Mouse (Mus musculus): ENCODE measurements around the gene Slc5a8. TPM values are rescaled to one million over a fixed set of nuclear protein-coding genes. Genes with fewer than 3 reads are reported as not detected.
A peak's percentile ranks its signal among the peaks of the same experiment; 100 is the strongest.

Gene Slc5a8
- polyA plus RNA-seq, 1 experiment from 2014 or later: 0.05 TPM

- no peak overlapping the region for H3K27ac ChIP-seq (ENCODE audit: low read depth, low read length)
- no peaks in the 10 kb centered on the region for H3K27me3 ChIP-seq (ENCODE audit: control insufficient read depth, insufficient read depth, low read length)
- H3K9me3 ChIP-seq (ENCODE audit: control insufficient read depth, low read length): no peaks in the 10 kb centered on the region
- WGBS: 80% methylated on average over 7 of the region's 7 CpGs
- no peak overlapping the region for H3K9ac ChIP-seq (ENCODE audit: low read length)
- H3K4me3 ChIP-seq (ENCODE audit: low read depth, low read length): no peak overlapping the region
- H3K36me3 ChIP-seq (ENCODE audit: control insufficient read depth, insufficient read depth, low read length): no peaks in the 10 kb centered on the region
- H3K4me1 ChIP-seq (ENCODE audit: control insufficient read depth, insufficient read depth, low read length): no peaks in the 10 kb centered on the region
- DNase-seq (ENCODE audit: low spot score, missing footprints) (no peak), ATAC-seq (ENCODE audit: low FRiP score) (no peak)
- no peak overlapping the region for H3K4me2 ChIP-seq
These were observed 8.4 kb upstream of the Slc5a8 start for GRCm38 (mm10) chr10:88877421-88877820.

- DNase-seq (ENCODE audit: low spot score, missing footprints) (no peak), ATAC-seq (ENCODE audit: low FRiP score) (no peak)
- no peak overlapping the region for H3K9ac ChIP-seq (ENCODE audit: low read length)
- H3K4me1 ChIP-seq (ENCODE audit: control insufficient read depth, insufficient read depth, low read length): peaks cover 6% of the 10 kb centered on the region
- H3K4me3 ChIP-seq (ENCODE audit: low read depth, low read length): no peak overlapping the region
- no peak overlapping the region for H3K27ac ChIP-seq (ENCODE audit: low read depth, low read length)
- no peak overlapping the region for H3K4me2 ChIP-seq
- H3K9me3 ChIP-seq (ENCODE audit: control insufficient read depth, low read length): no peaks in the 10 kb centered on the region
- H3K36me3 ChIP-seq (ENCODE audit: control insufficient read depth, insufficient read depth, low read length): no peaks in the 10 kb centered on the region
- WGBS: 82% methylated on average over 2 of the region's 2 CpGs
- peaks cover 19% of the 10 kb centered on the region for H3K27me3 ChIP-seq (ENCODE audit: control insufficient read depth, insufficient read depth, low read length)
These were observed 2.1 kb upstream of the Slc5a8 start for GRCm38 (mm10) chr10:88883721-88884120.

GRCm38 (mm10) chr10:88884836-88885235, 956 bp upstream of the Slc5a8 start:
- Histone ChIP-seq H3K36me3 (ENCODE audit: control insufficient read depth, insufficient read depth, low read length) (no peaks in the 10 kb centered on the region), H3K4me3 (ENCODE audit: low read depth, low read length) (no peak overlapping the region), H3K9me3 (ENCODE audit: control insufficient read depth, low read length) (no peaks in the 10 kb centered on the region), H3K27ac (ENCODE audit: low read depth, low read length) (no peak overlapping the region), H3K27me3 (ENCODE audit: control insufficient read depth, insufficient read depth, low read length) (peaks cover 19% of the 10 kb centered on the region), H3K4me1 (ENCODE audit: control insufficient read depth, insufficient read depth, low read length) (peaks cover 6% of the 10 kb centered on the region), H3K9ac (ENCODE audit: low read length) (no peak overlapping the region), H3K4me2 (no peak overlapping the region)
- ATAC-seq (ENCODE audit: low FRiP score): no peak
- DNase-seq (ENCODE audit: low spot score, missing footprints): no peak
- 84% methylated on average over 6 of the region's 6 CpGs for WGBS

GRCm38 (mm10) chr10:88886114-88886513, 322 bp downstream of the Slc5a8 start:
- 1% methylated on average over 32 of the region's 32 CpGs for WGBS

GRCm38 (mm10) chr10:88888376-88888775, 2.6 kb downstream of the Slc5a8 start:
- Histone ChIP-seq H3K4me1 (ENCODE audit: control insufficient read depth, insufficient read depth, low read length) (peaks cover 6% of the 10 kb centered on the region), H3K27me3 (ENCODE audit: control insufficient read depth, insufficient read depth, low read length) (peaks cover 19% of the 10 kb centered on the region), H3K27ac (ENCODE audit: low read depth, low read length) (no peak overlapping the region), H3K9ac (ENCODE audit: low read length) (no peak overlapping the region), H3K36me3 (ENCODE audit: control insufficient read depth, insufficient read depth, low read length) (no peaks in the 10 kb centered on the region), H3K4me3 (ENCODE audit: low read depth, low read length) (no peak overlapping the region), H3K4me2 (no peak overlapping the region), H3K9me3 (ENCODE audit: control insufficient read depth, low read length) (no peaks in the 10 kb centered on the region)
- ATAC-seq (ENCODE audit: low FRiP score) (no peak), DNase-seq (ENCODE audit: low spot score, missing footprints) (no peak)
- WGBS: 72% methylated on average over 2 of the region's 2 CpGs

More at GRCm38 (mm10) chr10:88886114-88886513, 322 bp downstream of the Slc5a8 start:
- no peak overlapping the region for H3K9ac ChIP-seq (ENCODE audit: low read length)
- H3K4me2 ChIP-seq: peak overlapping the region; percentile 51
- H3K4me1 ChIP-seq (ENCODE audit: control insufficient read depth, insufficient read depth, low read length): peaks cover 6% of the 10 kb centered on the region
- DNase-seq (ENCODE audit: low spot score, missing footprints) (peak; percentile 87), ATAC-seq (ENCODE audit: low FRiP score) (0 out of 2 replicates have a peak, but pooled peaks have one; percentile 35)
- no peaks in the 10 kb centered on the region for H3K9me3 ChIP-seq (ENCODE audit: control insufficient read depth, low read length)
- H3K36me3 ChIP-seq (ENCODE audit: control insufficient read depth, insufficient read depth, low read length): no peaks in the 10 kb centered on the region
- H3K27ac ChIP-seq (ENCODE audit: low read depth, low read length): no peak overlapping the region
- H3K27me3 ChIP-seq (ENCODE audit: control insufficient read depth, insufficient read depth, low read length): peaks cover 19% of the 10 kb centered on the region
- H3K4me3 ChIP-seq (ENCODE audit: low read depth, low read length): peak overlapping the region; percentile 23

- DNase-seq (ENCODE audit: low spot score, missing footprints) (no peak), ATAC-seq (ENCODE audit: low FRiP score) (no peak)
These were observed 5.6 kb downstream of the Slc5a8 start for GRCm38 (mm10) chr10:88891410-88891809.

GRCm38 (mm10) chr10:88892560-88893087, 6.8 kb downstream of the Slc5a8 start:
- 84% methylated on average over 8 of the region's 8 CpGs for WGBS

More at GRCm38 (mm10) chr10:88891410-88891809, 5.6 kb downstream of the Slc5a8 start:
- Histone ChIP-seq H3K4me2 (no peak overlapping the region), H3K4me3 (ENCODE audit: low read depth, low read length) (no peak overlapping the region), H3K36me3 (ENCODE audit: control insufficient read depth, insufficient read depth, low read length) (no peaks in the 10 kb centered on the region), H3K9me3 (ENCODE audit: control insufficient read depth, low read length) (no peaks in the 10 kb centered on the region), H3K4me1 (ENCODE audit: control insufficient read depth, insufficient read depth, low read length) (no peaks in the 10 kb centered on the region), H3K9ac (ENCODE audit: low read length) (no peak overlapping the region), H3K27me3 (ENCODE audit: control insufficient read depth, insufficient read depth, low read length) (peaks cover 5% of the 10 kb centered on the region), H3K27ac (ENCODE audit: low read depth, low read length) (no peak overlapping the region)
- WGBS: 90% methylated on average over 7 of the region's 7 CpGs

GRCm38 (mm10) chr10:88897032-88897431, 11.2 kb downstream of the Slc5a8 start:
- WGBS: 89% methylated on average over 6 of the region's 6 CpGs
- ATAC-seq (ENCODE audit: low FRiP score): no peak
- Histone ChIP-seq H3K27ac (ENCODE audit: low read depth, low read length) (no peak overlapping the region), H3K4me2 (no peak overlapping the region), H3K4me1 (ENCODE audit: control insufficient read depth, insufficient read depth, low read length) (no peaks in the 10 kb centered on the region), H3K9ac (ENCODE audit: low read length) (no peak overlapping the region), H3K4me3 (ENCODE audit: low read depth, low read length) (no peak overlapping the region), H3K36me3 (ENCODE audit: control insufficient read depth, insufficient read depth, low read length) (no peaks in the 10 kb centered on the region), H3K27me3 (ENCODE audit: control insufficient read depth, insufficient read depth, low read length) (no peaks in the 10 kb centered on the region), H3K9me3 (ENCODE audit: control insufficient read depth, low read length) (no peaks in the 10 kb centered on the region)
- DNase-seq (ENCODE audit: low spot score, missing footprints): no peak

More at GRCm38 (mm10) chr10:88892560-88893087, 6.8 kb downstream of the Slc5a8 start:
- peak; percentile 81 for DNase-seq (ENCODE audit: low spot score, missing footprints)
- ATAC-seq (ENCODE audit: low FRiP score): no peak
- Histone ChIP-seq H3K4me2 (no peak overlapping the region), H3K9me3 (ENCODE audit: control insufficient read depth, low read length) (no peaks in the 10 kb centered on the region), H3K9ac (ENCODE audit: low read length) (no peak overlapping the region), H3K4me3 (ENCODE audit: low read depth, low read length) (no peak overlapping the region), H3K27me3 (ENCODE audit: control insufficient read depth, insufficient read depth, low read length) (no peaks in the 10 kb centered on the region), H3K4me1 (ENCODE audit: control insufficient read depth, insufficient read depth, low read length) (no peaks in the 10 kb centered on the region), H3K36me3 (ENCODE audit: control insufficient read depth, insufficient read depth, low read length) (no peaks in the 10 kb centered on the region), H3K27ac (ENCODE audit: low read depth, low read length) (no peak overlapping the region)

- DNase-seq (ENCODE audit: low spot score, missing footprints) (no peak), ATAC-seq (ENCODE audit: low FRiP score) (no peak)
- Histone ChIP-seq H3K27ac (ENCODE audit: low read depth, low read length) (no peak overlapping the region), H3K36me3 (ENCODE audit: control insufficient read depth, insufficient read depth, low read length) (no peaks in the 10 kb centered on the region), H3K4me1 (ENCODE audit: control insufficient read depth, insufficient read depth, low read length) (no peaks in the 10 kb centered on the region), H3K9me3 (ENCODE audit: control insufficient read depth, low read length) (no peaks in the 10 kb centered on the region), H3K4me2 (no peak overlapping the region), H3K27me3 (ENCODE audit: control insufficient read depth, insufficient read depth, low read length) (no peaks in the 10 kb centered on the region), H3K4me3 (ENCODE audit: low read depth, low read length) (no peak overlapping the region), H3K9ac (ENCODE audit: low read length) (no peak overlapping the region)
- 93% methylated on average over 12 of the region's 12 CpGs for WGBS
These were observed 64.0 kb downstream of the Slc5a8 start for GRCm38 (mm10) chr10:88949649-88950296.

All from midbrain, embryonic 11.5 days (tissue).